Mouse (Mus musculus) C2C12 (cell line): ENCODE results near the gene Minpp1.

ENCODE experiments used
- CEBPB ChIP-seq: IDR thresholded peaks from one replicate; pipeline ENCODE4 v1.6.1; 2011; ENCODE audit warnings: low read depth, mild to moderate bottlenecking, control low read depth, moderate library complexity
- CTCF ChIP-seq: IDR thresholded peaks from one replicate; pipeline ENCODE4 v1.5.1; 2011; ENCODE audit not compliant: control insufficient read depth, insufficient read depth, insufficient read length
- FOSL1 ChIP-seq: IDR thresholded peaks from one replicate; pipeline ENCODE4 v1.8.0; 2011; ENCODE audit warnings: mild to moderate bottlenecking, low read length; ENCODE audit not compliant: poor library complexity, insufficient read depth, severe bottlenecking
- MAX ChIP-seq: IDR thresholded peaks from one replicate; pipeline ENCODE4 v1.6.1; 2011; ENCODE audit warnings: mild to moderate bottlenecking, control low read depth
- MYOD1 ChIP-seq: IDR thresholded peaks from one replicate; pipeline ENCODE4 v1.6.1; 2011; ENCODE audit warnings: low read depth; ENCODE audit not compliant: control insufficient read depth, insufficient read length

DNA sequence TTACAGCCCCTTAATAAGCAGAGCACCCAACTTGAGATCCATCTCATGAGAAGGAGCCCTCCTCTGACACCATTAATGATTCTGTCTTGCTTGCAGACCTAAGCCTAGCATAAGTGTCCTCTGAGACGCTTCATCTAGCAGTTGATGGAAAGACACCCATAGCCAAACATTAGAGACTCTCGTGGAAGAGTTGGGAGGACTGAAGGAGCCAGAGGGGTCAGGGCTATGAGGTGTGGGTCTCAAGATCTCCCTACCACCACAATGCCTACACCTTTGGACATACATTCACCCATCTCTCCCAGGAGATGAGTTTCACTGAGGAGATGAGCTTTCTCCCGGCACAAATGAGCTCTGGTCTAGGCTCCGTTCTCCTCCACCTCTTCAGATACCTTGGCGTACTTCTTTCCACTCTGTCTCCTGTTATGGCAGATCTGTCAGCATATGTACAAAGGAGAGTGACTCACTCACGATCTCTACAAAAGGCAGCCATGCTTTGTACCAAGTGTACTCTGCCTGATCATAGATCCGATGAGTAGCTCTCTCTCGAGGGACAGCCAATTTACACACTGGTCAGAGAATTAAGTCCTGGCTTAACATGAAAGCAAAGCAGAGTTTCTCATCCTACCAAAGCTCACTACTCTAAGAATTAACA, 4.7 kb upstream of the Minpp1 start:
- TF ChIP-seq CTCF (no peak), MYOD1 (no peak), MAX (no peak), FOSL1 (no peak), CEBPB (no peak)
